In genomic region chr11:4123922-4124321, GRCm38 (mm10) we compare ENCODE assay signal across 8 mouse cellular contexts. TPM values are rescaled to one million over a fixed set of nuclear protein-coding genes. Genes with fewer than 3 reads are reported as not detected.
DNase-seq lines count a peak whose midpoint lies in the region; ATAC-seq and TF ChIP-seq lines count a peak whose summit lies in the region.
"Had no signal": no experiment of that assay in that cellular context is flagged by ENCODE, and none has a peak within 500 bp of the region (broad histone marks: within the 10 kb centered on the region; RNA-seq: fewer than 3 reads in every experiment).

No protein-coding gene starts in this region.

- H3K36me3 ChIP-seq in kidney, postnatal 0 days (ENCODE audit: insufficient read depth, low read length) = no peaks in the 10 kb centered on the region
- H3K36me3 ChIP-seq in liver, embryonic 13.5 days = no peaks in the 10 kb centered on the region
- H3K36me3 ChIP-seq in spleen, adult 2 months (ENCODE audit: control insufficient read depth, insufficient read depth, low read length) = no peaks in the 10 kb centered on the region
- H3K36me3 ChIP-seq: lung, embryonic 15.5 days had no signal

- DNase-seq in kidney, postnatal 0 days (ENCODE audit: low spot score) = peak; percentile 28
- no peak for DNase-seq in kidney, postnatal 10 days
- DNase-seq in ES-CJ7 (ENCODE audit: low read depth, low spot score) = peak; percentile 78
- DNase-seq in brain, adult 2 months (ENCODE audit: low read depth, low spot score) = peak; percentile 48
- peak; percentile 54 for DNase-seq in liver, embryonic 13.5 days
- DNase-seq in spleen, adult 2 months (ENCODE audit: low read depth in 1 of 2, low spot score in 2 of 2) = peak in 1 of 2 experiments; percentile 19
- no peak for DNase-seq in heart, adult 8-10 months (ENCODE audit: low spot score)

- no peak overlapping the region for H3K9ac ChIP-seq in kidney, postnatal 0 days (ENCODE audit: low read depth, low read length)
- H3K9ac ChIP-seq in liver, embryonic 13.5 days = no peak overlapping the region
- H3K9ac ChIP-seq: lung, embryonic 15.5 days had no signal

- no peak for ATAC-seq in kidney, postnatal 0 days (replicated peaks; ENCODE audit: low FRiP score, low read depth)
- no peak for ATAC-seq in liver, embryonic 13.5 days (ENCODE audit: low read depth)

- H3K4me1 ChIP-seq in kidney, postnatal 0 days (replicated peaks; ENCODE audit: insufficient read depth, low read length) = no peaks in the 10 kb centered on the region
- H3K4me1 ChIP-seq in liver, embryonic 13.5 days (replicated peaks) = peaks cover 41% of the 10 kb centered on the region
- peaks cover 4% of the 10 kb centered on the region; the same call in 1 of the 2 replicates for H3K4me1 ChIP-seq in spleen, adult 2 months (ENCODE audit: control insufficient read depth, insufficient read depth, insufficient read length)

- H3K27ac ChIP-seq in kidney, postnatal 0 days = no peak overlapping the region
- H3K27ac ChIP-seq in liver, embryonic 13.5 days = peak overlapping the region; percentile 47; the same call in 1 of the 2 replicates
- no peak overlapping the region for H3K27ac ChIP-seq in spleen, adult 2 months (ENCODE audit: insufficient read depth, low read length)
- H3K27ac ChIP-seq: lung, embryonic 15.5 days had no signal

- no peak for TF ChIP-seq POLR2A in spleen, adult 2 months (IDR thresholded peaks at IDR 0.05; ENCODE audit: low read depth, low read length)

- peak; percentile 65 for TF ChIP-seq CTCF in kidney, postnatal 0 days (IDR thresholded peaks at IDR 0.05; ENCODE audit: low read depth)
- peak; percentile 27; the same call in 1 of the 2 replicates for TF ChIP-seq CTCF in spleen, adult 2 months (IDR thresholded peaks at IDR 0.05; ENCODE audit: extremely low read depth, insufficient read depth, insufficient read length, insufficient replicate concordance)

- no peak overlapping the region for H3K4me3 ChIP-seq in kidney, postnatal 0 days (replicated peaks; ENCODE audit: low read depth, low read length)
- peak overlapping the region; percentile 23; the same call in 1 of the 2 replicates for H3K4me3 ChIP-seq in liver, embryonic 13.5 days (replicated peaks)
- H3K4me3 ChIP-seq in spleen, adult 2 months (ENCODE audit: extremely low read depth, insufficient read depth, insufficient read length) = no peak overlapping the region
- H3K4me3 ChIP-seq: lung, embryonic 15.5 days had no signal

- H3K27me3 ChIP-seq in kidney, postnatal 0 days (ENCODE audit: insufficient read depth, low read length) = no peaks in the 10 kb centered on the region
- peaks cover 24% of the 10 kb centered on the region for H3K27me3 ChIP-seq in liver, embryonic 13.5 days
- H3K27me3 ChIP-seq in spleen, adult 2 months (ENCODE audit: control insufficient read depth, insufficient read depth, low read length) = 0 out of 2 replicates have a peak, but pooled peaks cover under 1% of the 10 kb centered on the region

- H3K4me2 ChIP-seq in kidney, postnatal 0 days (ENCODE audit: low read length) = no peak overlapping the region
- H3K4me2 ChIP-seq in liver, embryonic 13.5 days = peak overlapping the region; percentile 43
- H3K4me2 ChIP-seq: lung, embryonic 15.5 days had no signal

- 66% methylated on average over 5 of the region's 5 CpGs for WGBS in kidney, postnatal 0 days
- 34% methylated on average over 5 of the region's 5 CpGs for WGBS in liver, embryonic 13.5 days (ENCODE audit: insufficient replicate concordance)
- WGBS in spleen, adult 2 months = 72% methylated on average over 5 of the region's 5 CpGs

- H3K9me3 ChIP-seq in kidney, postnatal 0 days (replicated peaks; ENCODE audit: low read length) = no peaks in the 10 kb centered on the region
- H3K9me3 ChIP-seq in liver, embryonic 13.5 days (replicated peaks) = 0 out of 2 replicates have a peak, but pooled peaks cover 3% of the 10 kb centered on the region
- H3K9me3 ChIP-seq: lung, embryonic 15.5 days had no signal

RNA-seq across cellular contexts. Expression of gene Sec14l2, which starts 0.7 kb away (rescaled TPM):
- polyA plus RNA-seq in kidney, postnatal 0 days (2015; fragmentation: Nextera tagmentation; extraction: Ambion mirVana) = 1.3 and 1.4 TPM in 2 replicates
- polyA plus RNA-seq in liver, embryonic 13.5 days (2015; fragmentation: Nextera tagmentation; extraction: Ambion mirVana) = 5.8 and 7.0 TPM in 2 replicates
- 1.9 and 2.9 TPM in 2 replicates for polyA plus RNA-seq in spleen, adult 2 months (2012; rRNA removed)
- total RNA-seq in heart, adult 8-10 months (2022) = under 1 TPM; 0.41 to 0.82 (median 0.60) TPM

RNA-seq across cellular contexts. Expression of gene Rnf215, which starts 11.1 kb away (rescaled TPM):
- 29.8 and 30.9 TPM in 2 replicates for polyA plus RNA-seq in kidney, postnatal 0 days (2015; fragmentation: Nextera tagmentation; extraction: Ambion mirVana)
- 5.6 and 6.1 TPM in 2 replicates for polyA plus RNA-seq in liver, embryonic 13.5 days (2015; fragmentation: Nextera tagmentation; extraction: Ambion mirVana)
- 20.6 and 26.2 TPM in 2 replicates for polyA plus RNA-seq in spleen, adult 2 months (2012; rRNA removed)
- 10 to 100 TPM in 3 of 4 experiments, 1 to 10 TPM in 1; 10.0 to 14.2 (median 11.2) TPM for total RNA-seq in heart, adult 8-10 months (2022)

RNA-seq across cellular contexts. Expression of gene Mtfp1, which starts 28.7 kb away (rescaled TPM):
- 18.6 and 19.9 TPM in 2 replicates for polyA plus RNA-seq in kidney, postnatal 0 days (2015; fragmentation: Nextera tagmentation; extraction: Ambion mirVana)
- polyA plus RNA-seq in liver, embryonic 13.5 days (2015; fragmentation: Nextera tagmentation; extraction: Ambion mirVana) = 32.2 and 33.9 TPM in 2 replicates
- 5.1 and 6.2 TPM in 2 replicates for polyA plus RNA-seq in spleen, adult 2 months (2012; rRNA removed)
- total RNA-seq in heart, adult 8-10 months (2022) = 100 to 1,000 TPM; 128 to 167 (median 148) TPM

RNA-seq across cellular contexts. Expression of gene Ccdc157, which starts 36.2 kb away (rescaled TPM):
- polyA plus RNA-seq in kidney, postnatal 0 days (2015; fragmentation: Nextera tagmentation; extraction: Ambion mirVana) = 5.9 and 6.0 TPM in 2 replicates
- polyA plus RNA-seq in liver, embryonic 13.5 days (2015; fragmentation: Nextera tagmentation; extraction: Ambion mirVana) = 0.65 and 0.87 TPM in 2 replicates
- 4.3 and 4.4 TPM in 2 replicates for polyA plus RNA-seq in spleen, adult 2 months (2012; rRNA removed)
- 1 to 10 TPM; 3.0 to 4.2 (median 3.6) TPM for total RNA-seq in heart, adult 8-10 months (2022)

RNA-seq across cellular contexts. Expression of gene Sf3a1, which starts 36.2 kb away (rescaled TPM):
- polyA plus RNA-seq in kidney, postnatal 0 days (2015; fragmentation: Nextera tagmentation; extraction: Ambion mirVana) = 31.2 and 31.3 TPM in 2 replicates
- polyA plus RNA-seq in liver, embryonic 13.5 days (2015; fragmentation: Nextera tagmentation; extraction: Ambion mirVana) = 23.5 and 32.9 TPM in 2 replicates
- 27.9 and 31.9 TPM in 2 replicates for polyA plus RNA-seq in spleen, adult 2 months (2012; rRNA removed)
- total RNA-seq in heart, adult 8-10 months (2022) = 10 to 100 TPM; 25.8 to 34.5 (median 30.4) TPM

Comparison
In these comparisons a context has a peak if more than half of its experiments do, and no peak if none do; other contexts are left out.
1. DNase-seq: peak in kidney, postnatal 0 days (single experiment), ES-CJ7 (single experiment), brain, adult 2 months (single experiment) and liver, embryonic 13.5 days (single experiment); none in kidney, postnatal 10 days (single experiment) and heart, adult 8-10 months (single experiment).